Mouse (Mus musculus) neural tube, embryonic 11.5 days (tissue): ENCODE measurements at regions not wholly inside any gene's neighbourhood (a gene's known extent, or its start where the extent isn't known, plus 50 kb on each side); places are given as distances from the start of the nearest gene placed in this dataset.

Source experiments
- ATAC-seq: fragments of 200-750 bp; cut with Nextera tagmentation; 2 replicates; pipeline ENCODE4 v1.8.0; 2017; ENCODE audit warnings: moderate number of reproducible peaks, mild to moderate bottlenecking, moderate TSS enrichment, moderate library complexity; ENCODE audit not compliant: insufficient read depth, low FRiP score, low TSS enrichment
- DNase-seq: peaks from one replicate; pipeline ENCODE4 v3.0.0-alpha.2; 2015; ENCODE audit warnings: low spot score
- H3K27ac ChIP-seq: fragments of 300-500 bp; sonication (generic); 2 replicates; pipeline ENCODE4 v1.5.1; 2014; ENCODE audit warnings: low read depth, mild to moderate bottlenecking, low read length
- H3K27me3 ChIP-seq: fragments of 300-500 bp; sonication (generic); 2 replicates; pipeline ENCODE4 v1.6.1; 2014; ENCODE audit warnings: mild to moderate bottlenecking, low read length, mixed read lengths; ENCODE audit not compliant: control insufficient read depth, insufficient read depth
- H3K36me3 ChIP-seq: fragments of 300-500 bp; sonication (generic); 2 replicates; pipeline ENCODE4 v1.6.1; 2014; ENCODE audit warnings: mild to moderate bottlenecking, low read length, moderate library complexity, mixed read lengths; ENCODE audit not compliant: control insufficient read depth, insufficient read depth
- H3K4me1 ChIP-seq: fragments of 300-500 bp; sonication (generic); 2 replicates; pipeline ENCODE4 v1.6.1; 2014; ENCODE audit warnings: low read length, mixed read lengths; ENCODE audit not compliant: control insufficient read depth, insufficient read depth
- H3K4me2 ChIP-seq: fragments of 300-500 bp; sonication (generic); 2 replicates; pipeline ENCODE4 v1.6.1; 2014; ENCODE audit warnings: low read depth, mild to moderate bottlenecking, moderate library complexity
- H3K4me3 ChIP-seq: fragments of 300-500 bp; sonication (generic); 2 replicates; pipeline ENCODE4 v1.5.1; 2014; ENCODE audit warnings: low read depth, low read length
- H3K9ac ChIP-seq: fragments of 300-500 bp; sonication (generic); 2 replicates; pipeline ENCODE4 v1.6.1; 2014; ENCODE audit warnings: mild to moderate bottlenecking, low read length
- H3K9me3 ChIP-seq: fragments of 300-500 bp; sonication (generic); 2 replicates; pipeline ENCODE4 v1.6.1; 2016; ENCODE audit warnings: low read length; ENCODE audit not compliant: control insufficient read depth
- WGBS: fragments of 180-500 bp; shearing (Covaris S2); extraction: QIAGEN DNeasy Blood & Tissue Kit; methylation state at CpG from one replicate; pipeline ENCODE4 v1.1.7; 2014; 5-methylcytosine and 5-hydroxymethylcytosine counted together

- DNase-seq (no peak), ATAC-seq (no peak)
- H3K27me3 ChIP-seq = no peaks in the 10 kb centered on the region
- H3K9me3 ChIP-seq = no peaks in the 10 kb centered on the region
- H3K4me1 ChIP-seq = no peaks in the 10 kb centered on the region
- H3K4me3 ChIP-seq = no peak overlapping the region
- H3K9ac ChIP-seq = no peak overlapping the region
- H3K36me3 ChIP-seq = no peaks in the 10 kb centered on the region
- WGBS = 84% methylated on average over 6 of the region's 6 CpGs
- H3K4me2 ChIP-seq = no peak overlapping the region
- H3K27ac ChIP-seq = no peak overlapping the region
Observed at GRCm38 (mm10) chr13:80957419-80958139, 74.4 kb downstream of the Arrdc3 start.

DNA sequence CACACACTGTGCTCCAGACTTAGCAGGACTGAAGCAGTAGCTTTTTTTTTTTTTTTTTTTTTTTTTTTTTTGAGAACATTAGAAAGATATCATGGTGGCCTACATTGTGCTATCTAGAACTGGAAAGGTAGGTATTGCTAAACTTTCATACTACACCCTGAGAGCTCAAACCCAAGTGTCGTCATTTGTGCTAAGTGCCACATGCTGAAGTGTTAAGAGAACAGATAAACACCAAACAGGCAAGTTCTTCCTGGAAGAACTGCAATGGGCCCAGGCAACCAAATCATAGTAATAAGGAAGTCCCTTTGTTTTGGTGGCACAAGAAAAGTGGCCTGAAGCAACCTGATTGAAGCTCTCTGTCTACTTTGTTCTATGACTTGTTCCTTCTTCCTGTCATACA lies 76.6 kb downstream of the Arrdc3 start:
- Histone ChIP-seq H3K36me3 (no peaks in the 10 kb centered on the region), H3K27me3 (no peaks in the 10 kb centered on the region), H3K4me2 (no peak overlapping the region), H3K4me1 (no peaks in the 10 kb centered on the region), H3K9ac (no peak overlapping the region), H3K9me3 (no peaks in the 10 kb centered on the region), H3K4me3 (no peak overlapping the region), H3K27ac (no peak overlapping the region)
- 72% methylated on average over 1 of the region's 1 CpGs for WGBS
- DNase-seq = no peak
- no peak for ATAC-seq

GRCm38 (mm10) chr13:80961985-80962617 lies 78.9 kb downstream of the Arrdc3 start:
- H3K9ac ChIP-seq = no peak overlapping the region
- H3K4me3 ChIP-seq = no peak overlapping the region
- WGBS = 52% methylated on average over 7 of the region's 7 CpGs
- no peaks in the 10 kb centered on the region for H3K4me1 ChIP-seq
- peak overlapping the region; percentile 70 for H3K4me2 ChIP-seq
- no peaks in the 10 kb centered on the region for H3K27me3 ChIP-seq
- no peak for ATAC-seq
- no peaks in the 10 kb centered on the region for H3K9me3 ChIP-seq
- H3K36me3 ChIP-seq = no peaks in the 10 kb centered on the region
- no peak overlapping the region for H3K27ac ChIP-seq
- no peak for DNase-seq

DNA sequence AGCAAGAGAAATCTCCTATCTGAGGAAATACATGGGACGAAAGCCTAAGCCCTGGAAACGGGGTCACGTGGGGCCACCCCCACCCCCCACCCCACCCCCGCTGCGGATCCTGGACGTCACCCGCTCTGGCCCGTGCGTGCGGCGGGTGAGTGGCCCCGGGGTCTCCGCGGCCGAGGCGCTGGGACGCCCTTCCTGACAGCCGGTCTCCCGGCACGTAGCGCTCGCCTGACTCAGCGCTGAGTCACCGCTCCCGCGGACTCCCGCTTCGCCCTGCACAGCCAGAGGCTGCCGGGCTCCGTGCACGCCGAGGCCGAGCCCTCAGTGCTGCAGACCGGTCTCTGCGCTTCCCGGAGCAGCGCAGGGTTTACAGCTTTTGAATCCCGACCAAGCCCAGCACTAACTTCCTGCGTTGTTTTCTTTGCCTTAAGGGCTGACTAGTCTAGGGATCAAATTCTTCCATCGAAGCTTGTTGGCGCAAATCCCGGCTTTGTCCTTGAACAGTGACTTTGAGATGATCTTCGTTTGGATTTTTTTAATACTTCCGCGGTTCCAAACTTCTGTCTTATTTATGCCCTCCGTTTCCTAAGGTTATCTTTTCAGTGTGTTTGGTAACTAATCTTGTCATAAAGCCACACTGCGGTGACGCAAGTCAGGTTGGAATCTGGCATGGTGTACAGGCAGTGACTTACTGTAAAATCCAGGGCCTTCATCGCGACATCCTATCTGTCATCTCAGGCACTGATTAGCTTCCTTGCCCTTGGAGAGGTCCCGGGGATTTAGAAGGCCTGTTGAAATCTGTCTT lies 79.8 kb downstream of the Arrdc3 start:
- WGBS = 8% methylated on average over 50 of the region's 51 CpGs

GRCm38 (mm10) chr13:80963591-80963940 lies 80.4 kb downstream of the Arrdc3 start:
- 84% methylated on average over 11 of the region's 11 CpGs for WGBS
- ATAC-seq = no peak
- no peak overlapping the region for H3K9ac ChIP-seq
- no peaks in the 10 kb centered on the region for H3K9me3 ChIP-seq
- no peak overlapping the region for H3K4me3 ChIP-seq
- no peak overlapping the region for H3K27ac ChIP-seq
- H3K4me1 ChIP-seq = no peaks in the 10 kb centered on the region
- H3K36me3 ChIP-seq = no peaks in the 10 kb centered on the region
- no peak overlapping the region for H3K4me2 ChIP-seq
- no peak for DNase-seq
- H3K27me3 ChIP-seq = no peaks in the 10 kb centered on the region

More for the DNA sequence above, 79.8 kb downstream of the Arrdc3 start:
- peak; percentile 96 for ATAC-seq
- no peak overlapping the region for H3K27ac ChIP-seq
- H3K4me2 ChIP-seq = peak overlapping the region; percentile 70
- no peaks in the 10 kb centered on the region for H3K9me3 ChIP-seq
- H3K27me3 ChIP-seq = no peaks in the 10 kb centered on the region
- H3K4me1 ChIP-seq = no peaks in the 10 kb centered on the region
- peak overlapping the region; percentile 40 for H3K4me3 ChIP-seq
- H3K9ac ChIP-seq = peak overlapping the region; percentile 53
- H3K36me3 ChIP-seq = no peaks in the 10 kb centered on the region
- peak; percentile 90 for DNase-seq

DNA sequence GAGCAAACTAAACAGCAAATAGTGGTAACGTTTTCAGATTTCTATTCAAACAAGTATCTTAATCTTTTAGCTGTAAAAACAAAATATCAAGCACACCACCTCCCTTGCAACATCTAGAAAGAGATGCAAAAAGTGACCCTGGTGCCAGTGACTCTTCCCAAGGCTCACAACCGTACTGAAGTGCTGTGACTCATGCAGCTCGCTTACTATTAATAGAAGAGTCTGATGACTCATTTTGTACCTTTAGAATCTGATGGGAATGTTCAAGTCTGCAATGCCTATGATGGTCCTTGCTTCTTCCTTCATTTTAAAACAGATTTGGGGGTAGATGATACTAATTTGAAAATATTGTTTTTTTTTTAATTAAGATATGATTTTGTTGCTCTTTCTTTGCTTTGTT lies 88.5 kb downstream of the Arrdc3 start:
- 80% methylated on average over 3 of the region's 3 CpGs for WGBS
- Histone ChIP-seq H3K9me3 (no peaks in the 10 kb centered on the region), H3K4me2 (no peak overlapping the region), H3K27ac (no peak overlapping the region), H3K9ac (no peak overlapping the region), H3K27me3 (no peaks in the 10 kb centered on the region), H3K36me3 (no peaks in the 10 kb centered on the region), H3K4me1 (no peaks in the 10 kb centered on the region), H3K4me3 (no peak overlapping the region)
- ATAC-seq (no peak), DNase-seq (no peak)

DNA sequence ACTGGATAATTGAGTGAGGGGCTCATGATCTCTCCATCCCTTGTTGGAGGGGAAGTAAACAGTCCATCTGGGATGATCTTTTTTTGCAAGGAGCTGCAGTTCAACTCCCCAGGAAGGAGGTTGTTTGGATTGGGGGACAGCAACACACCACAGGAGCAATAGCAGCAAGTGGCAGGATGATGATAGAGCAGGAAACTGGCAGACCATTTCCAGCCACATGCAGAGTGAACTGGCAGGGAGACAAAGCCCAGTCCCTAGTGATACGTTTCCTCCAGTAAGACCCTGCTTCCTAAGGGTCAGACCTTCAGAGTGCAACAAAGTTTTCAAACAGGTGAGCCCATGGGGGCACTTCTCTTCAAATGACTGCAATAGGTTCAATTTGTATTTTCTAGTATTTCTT lies 91.2 kb downstream of the Arrdc3 start:
- no peak for ATAC-seq
- no peaks in the 10 kb centered on the region for H3K4me1 ChIP-seq
- H3K4me2 ChIP-seq = no peak overlapping the region
- no peaks in the 10 kb centered on the region for H3K9me3 ChIP-seq
- no peaks in the 10 kb centered on the region for H3K36me3 ChIP-seq
- no peak for DNase-seq
- WGBS = 35% methylated on average over 1 of the region's 1 CpGs
- H3K27ac ChIP-seq = no peak overlapping the region
- no peak overlapping the region for H3K9ac ChIP-seq
- H3K4me3 ChIP-seq = no peak overlapping the region
- H3K27me3 ChIP-seq = no peaks in the 10 kb centered on the region

DNA sequence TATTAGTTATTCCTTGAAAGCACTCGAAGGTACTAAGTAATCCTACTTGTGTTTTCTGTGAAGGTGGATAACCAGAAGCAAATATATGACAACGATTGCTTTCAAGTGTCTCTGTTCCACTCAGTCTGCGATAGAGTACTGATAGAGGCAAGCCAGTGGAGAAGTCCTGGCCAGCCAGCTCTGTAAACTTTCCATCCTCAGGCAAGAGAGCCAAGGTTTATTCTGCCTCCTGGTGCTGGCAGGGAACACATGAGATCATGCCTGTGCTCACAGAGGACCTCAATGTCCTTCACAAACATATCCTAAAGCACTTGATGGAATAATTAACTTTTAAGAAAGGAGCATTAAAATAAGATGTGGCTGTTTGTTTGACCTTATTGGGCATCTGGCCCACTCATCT lies 94.1 kb downstream of the Arrdc3 start:
- Histone ChIP-seq H3K27me3 (no peaks in the 10 kb centered on the region), H3K27ac (no peak overlapping the region), H3K9me3 (no peaks in the 10 kb centered on the region), H3K4me2 (no peak overlapping the region), H3K4me1 (no peaks in the 10 kb centered on the region), H3K4me3 (no peak overlapping the region), H3K36me3 (no peaks in the 10 kb centered on the region), H3K9ac (no peak overlapping the region)
- DNase-seq = no peak
- no peak for ATAC-seq
- WGBS = 95% methylated on average over 3 of the region's 3 CpGs
